8 mouse cellular contexts compared by ENCODE assay signal in genomic region chr10:44002995-44003524, GRCm38 (mm10).
DNase-seq lines count a peak whose midpoint lies in the region; ATAC-seq and TF ChIP-seq lines count a peak whose summit lies in the region.

No protein-coding gene starts in this region.

- H3K27ac ChIP-seq in lung, embryonic 16.5 days (ENCODE audit: low read length), result no peak overlapping the region
- H3K27ac ChIP-seq in embryonic facial prominence, embryonic 15.5 days (replicated peaks), result 0 out of 2 replicates have a peak overlapping the region, but pooled peaks have one; percentile 17
- H3K27ac ChIP-seq in limb, embryonic 11.5 days (replicated peaks; ENCODE audit: low read depth, low read length), result no peak overlapping the region
- H3K27ac ChIP-seq in olfactory bulb, adult 2 months (ENCODE audit: insufficient read depth, low read depth, low read length), result no peak overlapping the region

- no peak for TF ChIP-seq CTCF in olfactory bulb, adult 2 months (IDR thresholded peaks at IDR 0.05; ENCODE audit: insufficient read depth, low read depth, low read length)

- DNase-seq in lung, postnatal 14 days, result no peak
- no peak for DNase-seq in limb, embryonic 11.5 days (ENCODE audit: low spot score)
- DNase-seq in adrenal gland, postnatal 14 days, result no peak
- DNase-seq in cerebellum, adult 9-10 months, result no peak
- no peak for DNase-seq in urinary bladder, adult 2 months (ENCODE audit: low spot score)

- no peaks in the 10 kb centered on the region for H3K36me3 ChIP-seq in lung, embryonic 16.5 days (ENCODE audit: control insufficient read depth, insufficient read depth, low read length)
- no peaks in the 10 kb centered on the region for H3K36me3 ChIP-seq in embryonic facial prominence, embryonic 15.5 days
- H3K36me3 ChIP-seq in limb, embryonic 11.5 days (ENCODE audit: control insufficient read depth, insufficient read depth, low read length), result no peaks in the 10 kb centered on the region

- H3K4me1 ChIP-seq in lung, embryonic 16.5 days (replicated peaks; ENCODE audit: control insufficient read depth, insufficient read depth, low read length), result peaks cover 17% of the 10 kb centered on the region
- peaks cover 28% of the 10 kb centered on the region for H3K4me1 ChIP-seq in embryonic facial prominence, embryonic 15.5 days
- peaks cover 3% of the 10 kb centered on the region; the same call in 1 of the 2 replicates for H3K4me1 ChIP-seq in limb, embryonic 11.5 days (ENCODE audit: control insufficient read depth, insufficient read depth, low read length)
- peaks cover 31% of the 10 kb centered on the region for H3K4me1 ChIP-seq in olfactory bulb, adult 2 months (ENCODE audit: control insufficient read depth, insufficient read depth, low read length)

- H3K9me3 ChIP-seq in lung, embryonic 16.5 days (ENCODE audit: control insufficient read depth, low read length), result no peaks in the 10 kb centered on the region
- no peaks in the 10 kb centered on the region for H3K9me3 ChIP-seq in embryonic facial prominence, embryonic 15.5 days (replicated peaks)
- no peaks in the 10 kb centered on the region for H3K9me3 ChIP-seq in limb, embryonic 11.5 days (ENCODE audit: control insufficient read depth, low read length)

- no peak for ATAC-seq in lung, embryonic 16.5 days (ENCODE audit: low read depth)
- ATAC-seq in embryonic facial prominence, embryonic 15.5 days (ENCODE audit: insufficient number of reproducible peaks, low FRiP score, low TSS enrichment, low read depth), result no peak
- no peak for ATAC-seq in limb, embryonic 11.5 days (ENCODE audit: insufficient number of reproducible peaks, low FRiP score, low TSS enrichment, low read depth)

- peaks cover 50% of the 10 kb centered on the region for H3K27me3 ChIP-seq in lung, embryonic 16.5 days (ENCODE audit: control insufficient read depth, insufficient read depth, low read depth, low read length)
- H3K27me3 ChIP-seq in embryonic facial prominence, embryonic 15.5 days, result peaks cover 56% of the 10 kb centered on the region
- H3K27me3 ChIP-seq in limb, embryonic 11.5 days (ENCODE audit: control insufficient read depth, insufficient read depth, low read length), result peaks cover 41% of the 10 kb centered on the region

- TF ChIP-seq POLR2A in olfactory bulb, adult 2 months (IDR thresholded peaks at IDR 0.05; ENCODE audit: insufficient read depth, low read depth, low read length), result no peak

- peak overlapping the region; percentile 76 for H3K4me3 ChIP-seq in lung, embryonic 16.5 days (ENCODE audit: low read length)
- peak overlapping the region; percentile 66 for H3K4me3 ChIP-seq in embryonic facial prominence, embryonic 15.5 days (replicated peaks)
- peak overlapping the region; percentile 31 for H3K4me3 ChIP-seq in limb, embryonic 11.5 days (ENCODE audit: low read depth, low read length)
- peak overlapping the region; percentile 59 for H3K4me3 ChIP-seq in olfactory bulb, adult 2 months (ENCODE audit: insufficient read depth, low read depth, low read length)

- peak overlapping the region; percentile 66 for H3K4me2 ChIP-seq in lung, embryonic 16.5 days (ENCODE audit: low read depth, low read length)
- peak overlapping the region; percentile 76 for H3K4me2 ChIP-seq in embryonic facial prominence, embryonic 15.5 days (replicated peaks)
- H3K4me2 ChIP-seq in limb, embryonic 11.5 days (ENCODE audit: low read depth, severe bottlenecking), result peak overlapping the region; percentile 36

- WGBS in lung, embryonic 16.5 days, result 2% methylated on average over 11 of the region's 11 CpGs
- 5% methylated on average over 11 of the region's 11 CpGs for WGBS in embryonic facial prominence, embryonic 15.5 days
- WGBS in limb, embryonic 11.5 days, result 2% methylated on average over 11 of the region's 11 CpGs
- 5% methylated on average over 11 of the region's 11 CpGs for WGBS in olfactory bulb, adult 2 months

- H3K9ac ChIP-seq in lung, embryonic 16.5 days (ENCODE audit: low read length), result peak overlapping the region; percentile 69
- H3K9ac ChIP-seq in embryonic facial prominence, embryonic 15.5 days, result peak overlapping the region; percentile 50; the same call in 1 of the 2 replicates
- no peak overlapping the region for H3K9ac ChIP-seq in limb, embryonic 11.5 days (ENCODE audit: low read length)
